Mouse (Mus musculus): Measurements from ENCODE around the gene Tmem108.

Tmem108 gene

DNA sequence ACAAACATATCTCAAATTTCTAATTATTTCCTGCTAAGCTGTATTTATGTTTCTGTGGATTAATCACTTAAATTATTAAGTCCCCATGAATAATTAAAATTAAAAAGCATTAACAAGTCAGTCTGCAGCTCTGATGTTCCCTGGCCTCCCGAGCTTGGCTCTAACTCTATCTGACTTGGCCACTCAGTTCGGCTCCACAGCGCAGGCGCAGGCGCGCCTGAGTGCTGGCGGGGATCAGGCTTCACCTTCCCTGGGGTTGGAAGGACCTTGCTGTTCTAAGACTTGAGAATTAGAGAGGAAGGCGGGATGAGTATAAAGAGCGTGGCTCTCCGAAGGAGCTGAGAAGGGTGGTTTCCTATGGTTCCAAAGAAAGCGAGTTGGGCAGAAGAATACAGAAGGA, 41.6 kb downstream of the Tmem108 start:
- DNase-seq, result no peak

DNA sequence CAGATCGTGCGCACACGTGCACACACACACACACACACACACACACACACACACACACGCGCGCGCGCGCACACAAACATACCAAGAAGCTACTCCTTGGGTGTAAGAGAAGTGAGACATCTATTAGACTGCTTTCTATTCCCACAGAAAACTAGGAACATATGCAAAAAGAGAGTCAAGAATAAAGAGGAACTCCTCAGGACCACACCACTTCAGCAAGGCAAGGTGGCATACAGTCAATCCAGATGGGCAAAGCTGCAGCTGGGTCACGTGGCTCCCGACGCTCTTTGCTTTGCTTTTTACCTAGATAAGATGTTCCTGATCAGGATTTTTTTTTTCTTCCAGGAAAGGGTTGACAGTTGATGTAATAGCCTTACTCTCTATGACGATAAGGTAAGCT, 45.6 kb downstream of the Tmem108 start:
- no peak for DNase-seq

DNA sequence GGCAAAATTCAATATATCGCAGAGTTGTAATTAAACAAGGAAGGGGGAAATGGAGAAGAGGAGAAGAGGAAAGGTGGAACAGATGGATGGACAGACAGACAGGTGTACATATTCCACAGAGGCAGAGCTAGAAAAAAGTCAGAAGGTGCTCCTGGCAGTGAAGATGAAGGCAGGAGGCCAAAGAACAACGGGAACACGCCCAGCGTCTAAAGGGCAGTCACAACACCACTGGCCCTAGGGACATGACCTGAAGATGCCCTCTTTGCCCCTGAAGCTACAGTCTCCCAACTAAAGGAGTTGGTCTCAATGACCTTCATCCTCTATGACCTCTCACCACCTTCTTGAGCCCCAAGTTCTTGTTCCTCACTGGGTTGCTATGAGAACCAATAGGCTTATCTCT, 46.3 kb downstream of the Tmem108 start:
- DNase-seq, result no peak

DNA sequence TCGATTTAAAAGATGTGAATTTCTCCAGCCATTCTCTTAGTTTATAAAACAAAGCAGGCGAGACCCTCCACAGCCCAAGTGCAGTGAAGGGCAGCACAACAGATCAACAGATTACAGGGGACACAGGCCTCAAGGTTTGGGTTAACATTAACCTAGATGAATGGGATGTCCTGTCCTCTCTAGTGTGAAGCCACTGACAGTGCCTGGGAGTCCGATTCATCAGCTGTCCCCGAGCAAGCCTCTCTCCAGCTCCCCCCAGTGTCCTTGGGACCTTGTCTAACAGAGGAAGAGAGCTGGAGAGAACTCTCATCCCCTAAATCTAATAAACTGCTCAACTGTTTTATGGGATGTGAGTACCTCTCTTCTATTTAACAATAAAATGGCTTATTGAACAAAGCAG, 48.4 kb downstream of the Tmem108 start:
- no peak for DNase-seq

DNA sequence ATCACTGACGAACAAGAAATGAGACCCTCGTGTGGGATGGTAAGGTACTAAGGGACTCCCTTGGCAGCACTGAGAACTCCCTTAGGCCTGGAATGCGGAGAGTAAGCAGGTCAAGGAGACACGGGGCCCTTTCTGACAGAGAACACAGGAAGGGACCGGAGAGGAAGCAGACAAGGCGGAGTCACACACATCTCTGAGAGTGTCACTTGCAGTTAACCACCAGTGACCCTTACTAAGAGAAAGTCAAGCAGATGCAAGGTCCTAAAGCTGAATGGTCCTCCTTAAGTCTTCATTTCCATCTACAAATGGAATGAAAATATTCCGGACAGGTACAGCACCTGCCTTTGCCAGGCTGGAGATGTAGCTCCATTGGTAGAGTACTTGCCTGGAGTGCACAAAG, 48.9 kb downstream of the Tmem108 start:
- no peak for DNase-seq

DNA sequence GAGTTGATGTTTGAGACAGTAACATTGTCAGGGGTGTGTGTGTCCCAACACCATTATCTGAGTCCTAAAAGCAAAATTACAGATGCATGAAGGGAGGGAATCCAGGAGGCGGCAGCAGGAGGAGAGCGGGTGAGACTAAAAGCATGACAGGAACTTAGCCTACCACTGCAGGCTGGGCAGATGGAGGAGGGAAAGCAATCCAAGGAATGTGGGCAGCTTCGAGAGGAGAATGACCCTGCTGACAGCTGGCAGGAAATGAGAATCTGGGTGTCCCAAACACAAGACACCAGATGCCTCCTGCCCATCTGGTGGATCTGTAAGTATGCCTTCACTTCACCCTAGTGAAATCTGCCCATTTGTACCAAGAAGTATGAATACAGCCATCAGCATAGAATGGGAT, 51.9 kb downstream of the Tmem108 start:
- DNase-seq, result peak; percentile 19

DNA sequence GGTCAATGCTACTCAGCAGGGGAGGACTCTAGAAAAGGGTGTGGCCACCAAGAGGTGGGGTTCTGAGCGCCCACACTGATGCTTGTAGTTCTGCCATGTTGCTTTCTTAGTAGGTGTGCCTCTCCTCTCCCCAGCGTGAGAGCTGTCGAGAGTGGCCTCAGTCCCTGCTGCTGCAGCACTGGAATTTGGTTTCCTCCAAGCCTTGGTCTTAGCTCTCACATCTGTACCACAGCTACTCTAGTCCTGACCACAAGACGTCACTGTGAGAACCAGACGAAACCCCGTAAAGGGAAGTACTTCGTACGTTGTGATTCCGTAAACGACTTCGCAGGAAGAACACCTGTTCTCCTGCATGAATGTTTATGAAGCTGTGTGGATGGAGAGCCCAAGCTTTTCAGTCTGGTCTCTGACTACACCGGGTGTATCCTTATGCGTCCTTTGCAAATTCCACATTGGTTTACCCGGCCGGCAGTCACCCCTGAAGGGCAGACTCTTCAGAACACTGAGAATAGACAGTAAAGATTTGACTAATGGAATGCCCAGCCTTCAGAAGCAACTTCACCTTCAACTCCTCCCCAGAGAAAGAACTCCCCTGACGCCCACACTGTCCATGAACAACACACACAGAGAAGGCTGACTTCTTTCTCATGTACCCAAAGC, 53.0 kb downstream of the Tmem108 start:
- no peak for DNase-seq

DNA sequence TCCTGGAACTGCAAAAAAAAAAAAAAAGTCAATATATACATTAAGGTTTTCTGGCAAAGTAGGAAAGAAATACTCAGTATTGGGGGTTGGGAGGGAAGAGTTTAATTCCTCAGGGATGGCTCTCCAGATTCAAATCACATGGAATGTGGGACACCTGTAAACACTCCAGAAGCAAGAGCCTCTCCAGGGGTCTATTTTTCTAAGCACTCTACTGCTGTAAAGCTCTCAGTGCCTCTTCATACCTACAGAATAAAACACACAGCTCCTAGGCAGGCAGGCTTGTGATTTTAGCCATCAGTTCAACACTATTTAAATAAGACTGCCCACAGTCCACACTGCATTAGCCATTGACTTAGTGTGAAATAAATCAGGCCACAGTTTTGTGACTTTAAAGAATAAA, 53.8 kb downstream of the Tmem108 start:
- DNase-seq, result no peak

DNA sequence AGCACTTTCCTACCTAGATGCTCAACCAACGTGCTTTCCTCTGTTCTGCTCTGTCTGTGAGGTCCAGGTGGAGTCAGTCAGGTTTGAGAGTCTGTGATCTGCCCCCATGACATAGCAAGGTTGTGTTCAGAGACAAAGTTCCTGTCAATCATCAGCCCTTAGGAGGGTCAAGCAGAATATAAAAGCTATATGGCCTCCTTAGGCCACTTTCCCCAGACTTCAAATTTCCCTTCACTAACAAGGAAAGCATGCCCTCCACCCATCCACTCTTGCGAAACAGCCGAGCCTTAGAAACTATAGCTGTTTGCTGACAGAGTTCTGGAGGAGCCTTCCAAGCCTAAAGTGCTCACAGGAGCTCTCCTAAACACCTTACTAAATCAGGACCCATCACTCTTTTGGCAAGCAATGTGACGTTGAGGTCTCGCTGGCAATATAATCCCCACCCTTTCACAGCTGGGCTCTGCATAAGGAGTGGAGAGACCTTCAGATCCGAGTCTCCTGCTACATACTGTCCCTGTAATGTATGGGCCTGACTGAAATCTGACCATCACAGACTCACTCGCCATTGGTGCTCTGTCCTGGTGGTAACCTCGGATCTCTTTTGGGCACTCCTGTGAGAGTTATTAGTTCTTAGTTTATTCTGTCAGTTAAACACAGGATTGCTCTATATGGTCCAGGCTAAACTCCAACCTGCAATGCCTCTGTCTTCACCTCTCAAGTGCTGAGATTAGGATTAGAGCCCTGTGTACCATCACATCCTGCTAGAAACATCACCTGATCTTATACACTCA, 54.4 kb downstream of the Tmem108 start:
- DNase-seq, result peak; percentile 8

DNA sequence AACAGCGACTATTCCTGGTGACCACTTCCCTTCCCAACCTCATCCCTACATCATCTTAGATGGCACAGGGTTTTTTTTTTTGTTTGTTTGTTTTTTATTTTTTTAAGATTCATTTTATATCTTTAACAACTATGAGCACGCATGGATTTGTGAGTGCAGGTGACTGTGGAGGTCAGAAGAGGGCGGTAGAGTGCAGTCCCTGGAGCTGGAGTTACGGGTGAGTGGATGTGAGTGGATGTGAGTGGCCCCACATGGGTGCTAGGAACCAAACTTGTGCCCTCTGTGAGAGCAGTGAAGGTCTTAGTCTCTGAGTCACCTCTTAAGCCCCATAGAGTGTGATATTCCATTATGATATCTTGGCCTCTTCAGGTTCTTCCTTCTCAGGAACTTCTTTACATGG, 55.9 kb downstream of the Tmem108 start:
- no peak for DNase-seq

DNA sequence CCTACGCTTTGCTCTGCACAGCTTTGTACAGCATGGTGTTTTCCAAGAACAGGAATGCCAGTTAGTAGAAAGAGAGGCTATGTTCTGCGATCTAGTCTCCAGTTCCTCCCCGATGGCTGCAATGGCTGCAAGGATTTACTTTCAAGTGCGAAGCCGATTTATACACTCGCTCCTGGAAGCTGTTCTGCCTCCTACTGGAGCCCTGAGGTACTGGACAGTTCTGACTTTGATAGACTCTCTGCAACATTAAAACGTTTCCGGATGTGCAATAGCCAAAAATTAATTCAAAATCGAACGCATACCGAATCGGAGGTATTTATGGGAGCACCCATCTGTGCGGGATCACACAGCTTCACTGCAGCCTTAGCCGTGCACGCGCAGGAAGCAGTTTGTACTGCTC, 58.6 kb downstream of the Tmem108 start:
- no peak for DNase-seq

DNA sequence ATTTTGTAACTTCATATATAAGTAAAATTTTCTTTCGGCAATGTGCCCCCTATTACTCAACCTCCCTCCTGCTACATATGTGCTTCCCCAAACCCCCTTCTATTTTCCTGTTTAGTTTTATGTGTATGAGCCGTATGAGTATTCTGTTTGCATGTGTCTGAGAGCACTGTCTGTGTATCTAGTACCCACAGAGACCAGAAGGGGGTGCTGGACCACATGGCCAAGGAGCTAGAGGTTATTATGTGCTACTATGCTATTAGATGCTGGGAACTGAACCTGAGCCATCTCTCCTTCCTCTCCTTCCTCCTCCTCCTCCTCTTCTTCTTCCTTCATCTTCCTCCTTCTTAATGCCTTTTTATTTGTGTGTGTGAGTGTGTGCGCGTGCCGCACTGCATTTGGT, 59.2 kb downstream of the Tmem108 start:
- DNase-seq, result no peak

DNA sequence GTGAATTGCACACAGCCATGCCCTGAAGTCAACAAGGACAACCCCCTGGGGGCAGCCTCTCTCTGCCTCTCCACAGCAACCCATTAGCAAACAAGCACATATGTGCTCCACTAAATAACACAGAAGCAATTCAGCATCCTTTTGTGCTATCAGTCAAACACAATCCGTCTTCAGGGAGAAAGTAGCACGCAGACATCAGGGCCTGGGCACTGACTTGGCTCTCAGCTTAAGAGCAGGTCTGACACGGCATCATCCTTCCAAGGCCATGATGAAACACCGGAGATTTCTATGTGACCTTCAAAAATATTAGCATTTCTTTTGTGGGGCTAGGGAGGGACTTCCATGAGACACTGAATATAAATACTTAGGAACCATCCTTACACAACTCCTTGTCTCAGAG, 60.2 kb downstream of the Tmem108 start:
- no peak for DNase-seq

DNA sequence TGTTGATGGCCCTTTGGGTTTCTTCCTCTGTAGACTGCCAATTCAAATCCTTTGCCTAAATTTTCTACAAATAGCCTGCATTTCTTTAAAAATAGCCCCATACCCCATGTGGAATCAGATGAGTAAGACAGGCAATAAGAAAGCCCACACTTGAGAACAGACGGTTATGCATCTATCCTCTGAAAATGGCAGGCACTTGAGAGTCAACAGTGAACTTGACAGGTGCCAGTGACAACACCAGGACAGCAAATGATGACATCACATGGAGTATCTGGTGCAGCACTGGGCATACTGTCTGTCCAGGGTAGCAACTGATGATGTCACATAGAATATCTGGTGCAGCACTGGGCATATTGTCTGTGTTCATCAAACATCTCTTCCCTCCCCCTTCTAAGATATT, 61.4 kb downstream of the Tmem108 start:
- no peak for DNase-seq

DNA sequence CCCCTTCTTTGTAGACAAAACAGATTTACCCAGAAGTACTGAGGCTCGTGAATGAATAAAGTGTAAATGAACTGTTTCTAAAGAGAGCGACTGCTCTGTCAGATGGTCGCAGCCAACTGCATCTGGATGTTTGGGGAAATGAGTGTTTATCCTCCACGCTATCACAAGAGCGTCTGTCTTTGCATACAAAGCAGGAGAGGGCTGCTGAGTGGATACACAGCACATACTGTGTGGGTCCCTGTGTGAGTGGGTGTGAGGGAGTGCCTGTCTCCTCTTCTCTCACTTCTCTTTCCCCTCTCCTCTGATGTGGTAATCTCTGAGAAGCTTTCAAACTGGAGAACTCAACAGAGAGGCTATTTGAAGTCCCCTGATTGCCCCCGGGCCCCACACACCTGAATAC, 64.7 kb downstream of the Tmem108 start:
- DNase-seq, result no peak

DNA sequence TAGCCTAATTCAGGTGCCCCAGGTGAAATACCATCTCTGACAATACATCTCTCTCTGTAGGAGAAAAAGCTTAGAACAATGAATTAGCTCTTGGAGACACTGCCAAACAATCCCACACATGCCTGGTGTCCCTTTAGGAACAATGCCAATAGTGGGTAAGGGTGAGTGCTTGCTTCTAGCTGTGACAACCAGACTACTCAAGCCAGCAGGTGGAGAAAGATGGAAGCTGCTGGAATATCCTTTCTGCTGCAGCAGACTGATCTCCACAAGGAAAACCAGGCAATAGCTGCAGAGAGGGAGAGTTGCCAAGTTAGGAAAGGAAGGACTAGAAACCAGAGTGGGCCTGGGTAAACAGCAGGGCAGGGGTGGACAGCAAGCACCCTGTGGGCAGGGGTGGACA, 67.8 kb downstream of the Tmem108 start:
- no peak for DNase-seq

DNA sequence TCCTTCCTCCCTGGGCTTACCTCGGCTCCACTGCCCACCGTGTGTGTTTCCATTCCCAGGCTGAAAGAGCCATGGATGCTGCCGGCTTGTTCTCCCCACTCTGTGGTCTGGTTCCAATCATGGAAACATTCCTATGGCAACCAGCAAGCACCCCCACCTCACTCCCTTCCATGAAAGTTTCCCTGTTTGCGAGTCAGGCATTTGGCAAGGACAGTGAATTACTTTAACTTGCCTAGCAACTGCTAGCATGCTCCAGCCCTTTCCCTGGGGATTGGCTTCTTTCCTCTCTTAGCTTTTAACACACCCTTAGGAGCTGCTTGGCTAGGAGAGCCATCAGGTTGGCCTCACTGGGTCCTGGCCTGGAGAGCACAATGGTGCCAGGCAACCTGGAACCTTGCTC, 68.9 kb downstream of the Tmem108 start:
- DNase-seq, result no peak

DNA sequence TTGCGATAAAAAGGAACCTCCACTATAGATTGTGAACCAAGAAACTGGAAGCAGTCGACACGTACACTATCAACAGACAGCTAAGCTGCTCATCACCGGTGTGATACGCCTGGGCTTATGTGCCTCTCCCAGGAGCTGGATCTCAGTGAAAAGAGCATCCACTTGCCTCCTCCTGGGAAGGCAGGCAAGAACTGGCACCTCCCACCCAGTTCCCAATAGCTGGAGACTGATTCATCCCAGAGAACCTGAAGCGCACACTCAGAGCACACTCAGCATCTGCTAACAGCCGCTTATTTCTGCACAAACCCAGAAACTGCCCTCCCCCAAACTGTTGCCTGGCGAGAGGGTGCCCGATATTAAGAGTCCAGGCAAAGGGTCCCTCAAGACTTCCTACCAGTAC, 69.8 kb downstream of the Tmem108 start:
- no peak for DNase-seq

DNA sequence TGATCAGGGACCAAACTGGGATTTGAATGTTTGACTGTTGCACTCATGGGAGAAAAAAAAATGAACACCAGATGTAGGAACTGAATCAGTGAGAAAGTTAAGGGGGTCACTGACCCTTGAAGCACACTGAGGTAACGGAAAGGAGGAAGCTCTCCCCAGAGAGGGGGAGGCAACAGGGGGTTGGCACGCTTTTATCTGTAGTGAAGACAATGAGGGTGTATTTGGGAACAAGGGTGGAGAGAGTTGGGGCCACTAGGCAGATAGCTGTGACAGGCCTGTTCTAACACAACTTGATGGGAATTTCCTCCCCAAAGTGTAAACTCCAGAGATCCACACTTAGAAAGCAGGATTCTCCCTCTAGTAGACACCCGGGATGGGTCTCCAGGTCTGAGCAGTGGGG, 71.2 kb downstream of the Tmem108 start:
- no peak for DNase-seq

DNA sequence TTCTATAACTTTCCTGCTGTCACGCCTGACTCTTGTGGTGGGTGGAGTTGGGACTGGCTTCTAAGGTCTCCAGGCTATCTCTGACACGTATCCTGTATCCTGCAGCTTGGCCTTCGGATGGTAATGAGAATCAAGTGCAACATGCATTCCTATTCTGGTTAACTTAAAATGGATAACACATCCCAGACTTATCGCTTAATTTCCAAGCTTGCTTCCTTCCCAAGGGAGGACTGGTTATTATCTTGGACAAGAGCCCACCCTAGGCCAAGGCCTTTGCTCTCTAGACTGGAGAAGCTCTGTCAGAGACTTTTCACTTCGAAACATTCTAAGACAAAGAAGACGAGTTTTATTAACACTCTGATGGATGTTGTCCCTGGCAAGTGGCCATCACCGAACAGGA, 71.9 kb downstream of the Tmem108 start:
- no peak for DNase-seq

DNA sequence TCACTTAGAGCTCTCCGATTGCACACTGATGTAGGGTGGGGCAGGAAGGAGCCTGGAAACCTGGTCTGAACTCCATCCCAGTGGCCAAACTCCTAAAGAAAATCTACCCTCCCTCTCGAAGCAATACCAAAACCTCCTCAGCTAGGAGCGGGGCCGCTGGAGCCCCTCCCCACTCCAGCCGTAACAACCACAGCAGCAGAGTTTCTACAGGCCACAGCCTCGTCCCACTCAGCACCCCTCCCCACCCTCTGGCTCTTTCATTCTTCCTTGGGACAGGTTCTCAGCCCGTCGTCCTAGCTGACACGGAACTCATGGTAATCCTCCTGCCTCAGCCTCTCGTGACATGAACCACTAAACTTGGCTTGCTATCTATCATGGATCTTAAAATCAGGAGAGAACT, 72.6 kb downstream of the Tmem108 start:
- DNase-seq, result no peak

DNA sequence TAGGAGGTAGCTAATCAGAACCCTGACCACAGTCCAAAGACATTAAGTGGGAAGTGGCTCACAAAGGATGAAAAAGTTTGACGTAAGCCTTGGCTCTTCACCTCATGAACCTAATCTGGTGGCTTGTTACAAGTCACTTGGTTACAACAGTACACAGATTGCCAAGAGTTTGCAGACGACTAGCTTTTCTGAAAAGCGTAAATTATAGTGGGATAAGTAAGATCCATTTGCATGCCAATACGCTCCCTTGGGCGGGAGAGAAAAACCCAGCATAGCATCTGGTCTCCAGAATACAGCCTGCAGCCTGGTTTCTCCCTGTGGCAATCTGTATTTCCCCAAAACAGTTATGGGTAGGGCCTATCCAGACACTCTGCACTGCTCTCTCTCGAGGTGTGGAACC, 74.5 kb downstream of the Tmem108 start:
- DNase-seq, result no peak

DNA sequence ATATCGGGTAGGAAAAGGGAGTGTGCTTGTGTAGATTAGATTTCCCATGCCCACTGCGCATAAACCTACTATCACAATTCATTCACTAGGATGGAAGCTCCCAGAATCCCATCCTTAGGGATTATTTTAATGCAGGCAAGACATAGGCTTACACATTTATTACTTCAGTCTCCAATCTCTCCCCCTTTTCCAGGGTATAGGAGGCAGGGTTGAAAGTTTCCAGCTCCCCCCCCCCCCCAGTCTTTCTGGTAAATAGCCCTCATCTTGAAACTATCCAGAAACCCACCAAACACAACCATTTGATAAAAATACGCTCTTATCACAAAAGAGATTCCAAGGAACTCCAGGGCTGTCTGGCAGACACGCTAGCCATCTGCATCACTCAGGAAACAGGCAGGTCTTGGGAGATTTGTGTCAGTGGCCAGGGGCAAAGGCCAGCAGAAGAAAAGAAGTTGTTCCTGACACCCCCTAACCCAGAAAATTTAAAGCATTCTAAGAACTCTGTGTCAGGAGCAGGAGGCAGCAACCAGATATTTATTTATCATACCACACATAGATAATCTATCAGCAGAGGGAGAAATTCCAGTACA, 79.8 kb downstream of the Tmem108 start:
- no peak for DNase-seq

DNA sequence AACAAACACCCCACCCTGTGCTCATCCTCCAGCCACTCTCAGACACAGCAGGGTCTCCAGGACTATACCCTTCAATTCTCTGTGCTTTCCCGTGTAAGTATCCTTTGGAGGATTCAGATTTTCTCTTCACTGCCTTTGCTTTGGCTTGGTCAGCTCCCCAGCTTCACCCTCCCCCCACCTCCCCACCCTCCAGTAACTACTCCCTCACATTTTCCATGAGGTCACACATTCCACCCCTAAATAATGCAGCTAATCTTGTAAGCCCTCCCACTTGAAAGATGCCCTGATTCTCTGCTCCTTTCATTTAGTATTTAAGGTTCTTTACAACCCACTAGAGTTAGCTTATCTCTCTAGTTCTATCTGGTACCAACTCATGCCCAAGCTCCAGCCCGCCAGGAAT, 82.4 kb downstream of the Tmem108 start:
- no peak for DNase-seq
